Mouse (Mus musculus) G1E (cell line): ENCODE data around the gene Pla1a.

Experiments
- CTCF ChIP-seq: IDR thresholded peaks from 2 replicates; pipeline ENCODE4 v1.5.1; 2012; ENCODE audit warnings: low read depth, low read length, inconsistent platforms, mixed read lengths
- GATA1 ChIP-seq: IDR thresholded peaks from 2 replicates; pipeline ENCODE4 v1.6.1; 2012; ENCODE audit warnings: borderline replicate concordance, low read length, inconsistent platforms, mixed read lengths
- GATA2 ChIP-seq: IDR thresholded peaks from 2 replicates; pipeline ENCODE4 v1.6.1; 2012; ENCODE audit warnings: low read depth, low read length, inconsistent platforms, borderline replicate concordance
- POLR2AphosphoS5 ChIP-seq: IDR thresholded peaks from 2 replicates; pipeline ENCODE4 v1.6.1; 2012; ENCODE audit warnings: low read depth, low read length, inconsistent platforms; ENCODE audit not compliant: insufficient replicate concordance
- TAL1 ChIP-seq: conservative IDR thresholded peaks from 2 replicates; pipeline ENCODE4 v1.6.1; 2012; ENCODE audit warnings: low read depth, low read length, inconsistent platforms, mixed read lengths

- no peak for TF ChIP-seq CTCF
- no peak for TF ChIP-seq GATA1
- no peak for TF ChIP-seq TAL1
- no peak for TF ChIP-seq POLR2AphosphoS5
- no peak for TF ChIP-seq GATA2
Observed at GRCm38 (mm10) chr16:38348217-38348761, 84.7 kb downstream of the Pla1a start.
